Mouse (Mus musculus): ENCODE measurements around the gene Aldh2. TPM values are rescaled to one million over a fixed set of nuclear protein-coding genes. Genes with fewer than 3 reads are reported as not detected.
"Not testable (repeated sequence)": the region's sequence is repeated elsewhere in the genome, so short reads cannot be mapped to it uniquely, and the experiment has no call there.

The Aldh2 gene
- polyA plus RNA-seq, 1 experiment from 2014 or later, result 110 TPM

GRCm38 (mm10) chr5:121609556-121610135 lies 16.0 kb upstream of the Aldh2 start:
- ATAC-seq (ENCODE audit: low FRiP score); H3K27me3 ChIP-seq; H3K27ac ChIP-seq; H3K4me3 ChIP-seq (replicated peaks); H3K9ac ChIP-seq; H3K4me2 ChIP-seq; H3K9me3 ChIP-seq; H3K36me3 ChIP-seq (replicated peaks); H3K4me1 ChIP-seq: not testable (repeated sequence)
- WGBS, result 55% methylated on average over 7 of the region's 8 CpGs

- no peak for ATAC-seq (ENCODE audit: low FRiP score)
- H3K4me2 ChIP-seq, result no peak overlapping the region
- H3K27me3 ChIP-seq, result no peaks in the 10 kb centered on the region
- H3K36me3 ChIP-seq (replicated peaks), result no peaks in the 10 kb centered on the region
- H3K4me1 ChIP-seq, result peaks cover 5% of the 10 kb centered on the region; the same call in 1 of the 2 replicates
- H3K9ac ChIP-seq, result no peak overlapping the region
- 0% methylated on average over 2 of the region's 2 CpGs for WGBS
- H3K4me3 ChIP-seq (replicated peaks), result no peak overlapping the region
- no peaks in the 10 kb centered on the region for H3K9me3 ChIP-seq
- H3K27ac ChIP-seq, result no peak overlapping the region
These were observed 12.5 kb upstream of the Aldh2 start for GRCm38 (mm10) chr5:121606151-121606550.

- not testable (repeated sequence) for H3K4me3 ChIP-seq (replicated peaks); H3K27ac ChIP-seq; H3K36me3 ChIP-seq (replicated peaks); H3K27me3 ChIP-seq; H3K4me2 ChIP-seq; ATAC-seq (ENCODE audit: low FRiP score); H3K9me3 ChIP-seq; H3K4me1 ChIP-seq; H3K9ac ChIP-seq
- 88% methylated on average over 1 of the region's 1 CpGs for WGBS
These were observed 10.2 kb upstream of the Aldh2 start for GRCm38 (mm10) chr5:121603815-121604214.

GRCm38 (mm10) chr5:121601547-121602299 lies 8.1 kb upstream of the Aldh2 start:
- Histone ChIP-seq H3K4me3 (replicated peaks) (no peak overlapping the region), H3K36me3 (replicated peaks) (no peaks in the 10 kb centered on the region), H3K27ac (no peak overlapping the region), H3K9me3 (no peaks in the 10 kb centered on the region), H3K4me1 (peaks cover 5% of the 10 kb centered on the region; the same call in 1 of the 2 replicates), H3K9ac (no peak overlapping the region), H3K27me3 (no peaks in the 10 kb centered on the region), H3K4me2 (no peak overlapping the region)
- WGBS, result 29% methylated on average over 9 of the region's 9 CpGs
- no peak for ATAC-seq (ENCODE audit: low FRiP score)

- H3K36me3 ChIP-seq (replicated peaks), result no peaks in the 10 kb centered on the region
- H3K9me3 ChIP-seq, result no peaks in the 10 kb centered on the region
- H3K4me3 ChIP-seq (replicated peaks), result no peak overlapping the region
- ATAC-seq (ENCODE audit: low FRiP score), result no peak
- 0 out of 2 replicates have a peak, but pooled peaks cover 7% of the 10 kb centered on the region for H3K27me3 ChIP-seq
- H3K27ac ChIP-seq, result no peak overlapping the region
- H3K4me2 ChIP-seq, result no peak overlapping the region
- no peak overlapping the region for H3K9ac ChIP-seq
- WGBS, result 63% methylated on average over 13 of the region's 13 CpGs
- peaks cover 10% of the 10 kb centered on the region for H3K4me1 ChIP-seq
These were observed 5.4 kb upstream of the Aldh2 start for GRCm38 (mm10) chr5:121598871-121599610.

- Histone ChIP-seq H3K4me1 (peaks cover 18% of the 10 kb centered on the region), H3K27me3 (0 out of 2 replicates have a peak, but pooled peaks cover 7% of the 10 kb centered on the region), H3K27ac (no peak overlapping the region), H3K9me3 (no peaks in the 10 kb centered on the region), H3K9ac (no peak overlapping the region), H3K36me3 (replicated peaks) (no peaks in the 10 kb centered on the region), H3K4me3 (replicated peaks) (no peak overlapping the region), H3K4me2 (no peak overlapping the region)
- 85% methylated on average over 7 of the region's 7 CpGs for WGBS
- no peak for ATAC-seq (ENCODE audit: low FRiP score)
These were observed 4.4 kb upstream of the Aldh2 start for GRCm38 (mm10) chr5:121597991-121598537.

GRCm38 (mm10) chr5:121597332-121597731 lies 3.7 kb upstream of the Aldh2 start:
- Histone ChIP-seq H3K4me2 (no peak overlapping the region), H3K27ac (no peak overlapping the region), H3K9me3 (no peaks in the 10 kb centered on the region), H3K27me3 (peaks cover 7% of the 10 kb centered on the region; the same call in 1 of the 2 replicates), H3K36me3 (replicated peaks) (no peaks in the 10 kb centered on the region), H3K9ac (no peak overlapping the region), H3K4me1 (peaks cover 25% of the 10 kb centered on the region), H3K4me3 (replicated peaks) (no peak overlapping the region)
- no peak for ATAC-seq (ENCODE audit: low FRiP score)
- WGBS, result 67% methylated on average over 4 of the region's 4 CpGs

- no peaks in the 10 kb centered on the region for H3K9me3 ChIP-seq
- H3K4me2 ChIP-seq, result no peak overlapping the region
- H3K9ac ChIP-seq, result no peak overlapping the region
- H3K4me1 ChIP-seq, result peaks cover 21% of the 10 kb centered on the region
- peaks cover 7% of the 10 kb centered on the region; the same call in 1 of the 2 replicates for H3K27me3 ChIP-seq
- ATAC-seq (ENCODE audit: low FRiP score), result no peak
- 75% methylated on average over 6 of the region's 6 CpGs for WGBS
- H3K4me3 ChIP-seq (replicated peaks), result no peak overlapping the region
- H3K27ac ChIP-seq, result no peak overlapping the region
- H3K36me3 ChIP-seq (replicated peaks), result no peaks in the 10 kb centered on the region
These were observed 2.6 kb upstream of the Aldh2 start for GRCm38 (mm10) chr5:121596226-121596625.

GRCm38 (mm10) chr5:121595758-121596157 lies 2.1 kb upstream of the Aldh2 start:
- no peaks in the 10 kb centered on the region for H3K36me3 ChIP-seq (replicated peaks)

GRCm38 (mm10) chr5:121594714-121595313 lies 1.2 kb upstream of the Aldh2 start:
- Histone ChIP-seq H3K4me2 (no peak overlapping the region), H3K9me3 (no peaks in the 10 kb centered on the region), H3K27me3 (peaks cover 7% of the 10 kb centered on the region; the same call in 1 of the 2 replicates), H3K27ac (no peak overlapping the region), H3K4me1 (peaks cover 21% of the 10 kb centered on the region), H3K4me3 (replicated peaks) (no peak overlapping the region), H3K9ac (no peak overlapping the region), H3K36me3 (replicated peaks) (no peaks in the 10 kb centered on the region)
- ATAC-seq (ENCODE audit: low FRiP score), result no peak
- 87% methylated on average over 6 of the region's 6 CpGs for WGBS

More at GRCm38 (mm10) chr5:121595758-121596157, 2.1 kb upstream of the Aldh2 start:
- peaks cover 7% of the 10 kb centered on the region; the same call in 1 of the 2 replicates for H3K27me3 ChIP-seq
- no peak overlapping the region for H3K27ac ChIP-seq
- no peak overlapping the region for H3K9ac ChIP-seq
- no peak overlapping the region for H3K4me3 ChIP-seq (replicated peaks)
- no peak overlapping the region for H3K4me2 ChIP-seq
- no peak for ATAC-seq (ENCODE audit: low FRiP score)
- H3K4me1 ChIP-seq, result peaks cover 21% of the 10 kb centered on the region
- H3K9me3 ChIP-seq, result no peaks in the 10 kb centered on the region
- WGBS, result 81% methylated on average over 6 of the region's 6 CpGs

GRCm38 (mm10) chr5:121592816-121593407 lies 712 bp downstream of the Aldh2 start:
- 4% methylated on average over 33 of the region's 33 CpGs for WGBS
- Histone ChIP-seq H3K27ac (0 out of 2 replicates have a peak overlapping the region, but pooled peaks have one; percentile 25), H3K4me3 (replicated peaks) (peak overlapping the region; percentile 60), H3K9me3 (no peaks in the 10 kb centered on the region), H3K36me3 (replicated peaks) (no peaks in the 10 kb centered on the region), H3K4me1 (peaks cover 21% of the 10 kb centered on the region), H3K27me3 (peaks cover 7% of the 10 kb centered on the region; the same call in 1 of the 2 replicates), H3K9ac (peak overlapping the region; percentile 82), H3K4me2 (peak overlapping the region; percentile 97)
- ATAC-seq (ENCODE audit: low FRiP score), result peak; percentile 60; the same call in 1 of the 2 replicates
